Mouse (Mus musculus) limb, embryonic 11.5 days (tissue): Measurements from ENCODE around the gene Plekha5. TPM values are rescaled to one million over a fixed set of nuclear protein-coding genes. Genes with fewer than 3 reads are reported as not detected.

Experiments
- ATAC-seq: fragments of 200-750 bp; cut with Nextera tagmentation; 2 replicates; pipeline ENCODE4 v1.8.0; 2017; ENCODE audit warnings: low read depth; ENCODE audit not compliant: insufficient number of reproducible peaks, low FRiP score, low TSS enrichment
- DNase-seq: peaks from one replicate; pipeline ENCODE4 v3.0.0-alpha.2; 2015; ENCODE audit warnings: low spot score
- H3K27ac ChIP-seq: fragments of 300-500 bp; sonication (generic); replicated peaks from 2 replicates; pipeline ENCODE4 v1.5.1; 2014; ENCODE audit warnings: low read depth, mild to moderate bottlenecking, low read length
- H3K27me3 ChIP-seq: fragments of 300-500 bp; sonication (generic); 2 replicates; pipeline ENCODE4 v1.6.1; 2014; ENCODE audit warnings: mild to moderate bottlenecking, low read length, mixed read lengths; ENCODE audit not compliant: control insufficient read depth, insufficient read depth
- H3K36me3 ChIP-seq: fragments of 300-500 bp; sonication (generic); 2 replicates; pipeline ENCODE4 v1.6.1; 2014; ENCODE audit warnings: mild to moderate bottlenecking, low read length, moderate library complexity, mixed read lengths; ENCODE audit not compliant: control insufficient read depth, insufficient read depth
- H3K4me1 ChIP-seq: fragments of 300-500 bp; sonication (generic); 2 replicates; pipeline ENCODE4 v1.6.1; 2014; ENCODE audit warnings: low read length, mixed read lengths; ENCODE audit not compliant: control insufficient read depth, insufficient read depth
- H3K4me2 ChIP-seq: fragments of 300-500 bp; sonication (generic); 2 replicates; pipeline ENCODE4 v1.6.1; 2014; ENCODE audit warnings: low read depth, mild to moderate bottlenecking, moderate library complexity; ENCODE audit not compliant: severe bottlenecking
- H3K4me3 ChIP-seq: fragments of 300-500 bp; sonication (generic); 2 replicates; pipeline ENCODE4 v1.5.1; 2014; ENCODE audit warnings: low read depth, low read length
- H3K9ac ChIP-seq: fragments of 300-500 bp; sonication (generic); 2 replicates; pipeline ENCODE4 v1.6.1; 2014; ENCODE audit warnings: mild to moderate bottlenecking, low read length
- H3K9me3 ChIP-seq: fragments of 300-500 bp; sonication (generic); 2 replicates; pipeline ENCODE4 v1.6.1; 2016; ENCODE audit warnings: low read length; ENCODE audit not compliant: control insufficient read depth
- WGBS: fragments of 180-500 bp; shearing (Covaris S2); extraction: QIAGEN DNeasy Blood & Tissue Kit; methylation state at CpG from one replicate; pipeline ENCODE4 v1.1.7; 2014; 5-methylcytosine and 5-hydroxymethylcytosine counted together
- polyA plus RNA-seq: library from polyadenylated mRNA; unstranded; fragments of >200 nt; fragmentation: Nextera tagmentation; extraction: Ambion mirVana; gene quantifications from 2 replicates; pipeline ENCODE4 v1.2.1, GENCODE M21; 2014

Gene Plekha5
- polyA plus RNA-seq, 1 experiment from 2014 or later, result 54.5 TPM

GRCm38 (mm10) chr6:140423041-140423845 lies 611 bp upstream of the Plekha5 start:
- peak; percentile 82 for DNase-seq
- Histone ChIP-seq H3K9ac (peak overlapping the region; percentile 96), H3K27me3 (no peaks in the 10 kb centered on the region), H3K27ac (peak overlapping the region; percentile 91), H3K4me3 (peak overlapping the region; percentile 94), H3K4me1 (no peaks in the 10 kb centered on the region; the same call in 1 of the 2 replicates), H3K36me3 (no peaks in the 10 kb centered on the region), H3K4me2 (peak overlapping the region; percentile 62), H3K9me3 (no peaks in the 10 kb centered on the region; the same call in 1 of the 2 replicates)
- ATAC-seq, result no peak
- WGBS, result 12% methylated on average over 29 of the region's 29 CpGs

- no peaks in the 10 kb centered on the region; the same call in 1 of the 2 replicates for H3K9me3 ChIP-seq
- H3K27me3 ChIP-seq, result no peaks in the 10 kb centered on the region
- ATAC-seq (peak; percentile 74), DNase-seq (peak; percentile 70)
- peak overlapping the region; percentile 62 for H3K4me2 ChIP-seq
- peak overlapping the region; percentile 94 for H3K4me3 ChIP-seq
- WGBS, result under 1% methylated on average over 62 of the region's 72 CpGs
- H3K36me3 ChIP-seq, result no peaks in the 10 kb centered on the region
- no peaks in the 10 kb centered on the region; the same call in 1 of the 2 replicates for H3K4me1 ChIP-seq
- H3K9ac ChIP-seq, result peak overlapping the region; percentile 96
- H3K27ac ChIP-seq, result peak overlapping the region; percentile 91
These were observed 542 bp downstream of the Plekha5 start for GRCm38 (mm10) chr6:140424201-140424990.

- DNase-seq (peak; percentile 73), ATAC-seq (peak; percentile 48; the same call in 1 of the 2 replicates)
- H3K27ac ChIP-seq, result no peak overlapping the region
- peak overlapping the region; percentile 96 for H3K9ac ChIP-seq
- no peaks in the 10 kb centered on the region; the same call in 1 of the 2 replicates for H3K4me1 ChIP-seq
- H3K4me2 ChIP-seq, result peak overlapping the region; percentile 62
- no peaks in the 10 kb centered on the region for H3K27me3 ChIP-seq
- no peaks in the 10 kb centered on the region for H3K9me3 ChIP-seq
- H3K4me3 ChIP-seq, result peak overlapping the region; percentile 94
- WGBS, result 0% methylated on average over 17 of the region's 17 CpGs
- H3K36me3 ChIP-seq, result no peaks in the 10 kb centered on the region
These were observed 1.1 kb downstream of the Plekha5 start for GRCm38 (mm10) chr6:140424991-140425361.

GRCm38 (mm10) chr6:140429236-140429635 lies 5.4 kb downstream of the Plekha5 start:
- ATAC-seq, result no peak
- no peaks in the 10 kb centered on the region; the same call in 1 of the 2 replicates for H3K36me3 ChIP-seq
- DNase-seq, result no peak
- no peaks in the 10 kb centered on the region for H3K27me3 ChIP-seq
- H3K9me3 ChIP-seq, result no peaks in the 10 kb centered on the region
- no peak overlapping the region for H3K4me2 ChIP-seq
- H3K27ac ChIP-seq, result no peak overlapping the region
- no peaks in the 10 kb centered on the region; the same call in 1 of the 2 replicates for H3K4me1 ChIP-seq
- H3K4me3 ChIP-seq, result no peak overlapping the region
- WGBS, result 88% methylated on average over 8 of the region's 8 CpGs
- H3K9ac ChIP-seq, result no peak overlapping the region

- Histone ChIP-seq H3K9me3 (no peaks in the 10 kb centered on the region), H3K4me1 (no peaks in the 10 kb centered on the region), H3K9ac (no peak overlapping the region), H3K36me3 (no peaks in the 10 kb centered on the region; the same call in 1 of the 2 replicates), H3K4me2 (no peak overlapping the region), H3K4me3 (no peak overlapping the region), H3K27ac (no peak overlapping the region), H3K27me3 (no peaks in the 10 kb centered on the region)
- ATAC-seq (no peak), DNase-seq (no peak)
- WGBS, result 95% methylated on average over 9 of the region's 9 CpGs
These were observed 8.5 kb downstream of the Plekha5 start for GRCm38 (mm10) chr6:140432363-140432762.

- no peak overlapping the region for H3K4me3 ChIP-seq
- H3K4me1 ChIP-seq, result peaks cover 8% of the 10 kb centered on the region
- ATAC-seq (no peak), DNase-seq (peak; percentile 82)
- H3K4me2 ChIP-seq, result no peak overlapping the region
- WGBS, result 92% methylated on average over 5 of the region's 5 CpGs
- H3K27ac ChIP-seq, result no peak overlapping the region
- H3K9ac ChIP-seq, result no peak overlapping the region
- no peaks in the 10 kb centered on the region for H3K9me3 ChIP-seq
- H3K27me3 ChIP-seq, result no peaks in the 10 kb centered on the region
- H3K36me3 ChIP-seq, result no peaks in the 10 kb centered on the region; the same call in 1 of the 2 replicates
These were observed 19.5 kb downstream of the Plekha5 start for GRCm38 (mm10) chr6:140443374-140443773.

GRCm38 (mm10) chr6:140444147-140444546 lies 20.3 kb downstream of the Plekha5 start:
- WGBS, result 77% methylated on average over 7 of the region's 7 CpGs
- no peaks in the 10 kb centered on the region for H3K9me3 ChIP-seq
- H3K4me1 ChIP-seq, result peaks cover 8% of the 10 kb centered on the region
- H3K4me2 ChIP-seq, result no peak overlapping the region
- H3K36me3 ChIP-seq, result no peaks in the 10 kb centered on the region; the same call in 1 of the 2 replicates
- H3K4me3 ChIP-seq, result no peak overlapping the region
- no peak overlapping the region for H3K27ac ChIP-seq
- no peaks in the 10 kb centered on the region for H3K27me3 ChIP-seq
- DNase-seq, result no peak
- no peak overlapping the region for H3K9ac ChIP-seq
- no peak for ATAC-seq

GRCm38 (mm10) chr6:140444855-140445465 lies 21.1 kb downstream of the Plekha5 start:
- Histone ChIP-seq H3K4me1 (peaks cover 8% of the 10 kb centered on the region), H3K27ac (peak overlapping the region; percentile 42; the same call in 1 of the 2 replicates), H3K9ac (no peak overlapping the region), H3K9me3 (no peaks in the 10 kb centered on the region), H3K4me2 (no peak overlapping the region), H3K36me3 (no peaks in the 10 kb centered on the region; the same call in 1 of the 2 replicates), H3K27me3 (no peaks in the 10 kb centered on the region), H3K4me3 (no peak overlapping the region)
- WGBS, result 40% methylated on average over 10 of the region's 10 CpGs
- ATAC-seq (no peak), DNase-seq (no peak)
